Mouse (Mus musculus) heart, embryonic 14.5 days (tissue): ENCODE measurements around the gene Epdr1. TPM values are rescaled to one million over a fixed set of nuclear protein-coding genes. Genes with fewer than 3 reads are reported as not detected.

Experiments
- ATAC-seq: fragments of 200-750 bp; cut with Nextera tagmentation; 2 replicates; pipeline ENCODE4 v1.8.0; 2017; ENCODE audit warnings: low read depth, moderate TSS enrichment; ENCODE audit not compliant: insufficient number of reproducible peaks, insufficient read depth, low FRiP score
- H3K27ac ChIP-seq, 2 experiments: fragments of 200-500 bp in 1 of 2; fragments of 300-500 bp in 1 of 2; sonication (generic) in 1 of 2; replicated peaks in 1 of 2; 2 replicates each; pipeline ENCODE4 v1.5.1; 2012 to 2014; ENCODE audit warnings: low read depth in 2 of 2, low read length in 2 of 2, control low read depth in 1 of 2, mild to moderate bottlenecking in 1 of 2, mixed read lengths in 1 of 2; ENCODE audit not compliant: control insufficient read depth in 1 of 2, insufficient read depth in 1 of 2
- H3K27me3 ChIP-seq: fragments of 300-500 bp; sonication (generic); 2 replicates; pipeline ENCODE4 v1.6.1; 2014; ENCODE audit warnings: mild to moderate bottlenecking, low read length, control low read depth; ENCODE audit not compliant: control insufficient read depth, insufficient read depth
- H3K36me3 ChIP-seq: fragments of 300-500 bp; sonication (generic); 2 replicates; pipeline ENCODE4 v1.6.1; 2014; ENCODE audit warnings: mild to moderate bottlenecking, control low read depth, low read length, mixed read lengths; ENCODE audit not compliant: control insufficient read depth, insufficient read depth
- H3K4me1 ChIP-seq, 2 experiments: fragments of 200-500 bp in 1 of 2; fragments of 300-500 bp in 1 of 2; sonication (generic) in 1 of 2; 2 replicates each; pipeline ENCODE4 v1.6.1; 2012 to 2014; ENCODE audit warnings: low read length in 2 of 2, control low read depth in 1 of 2, mixed read lengths in 1 of 2; ENCODE audit not compliant: control insufficient read depth in 2 of 2, insufficient read depth in 2 of 2
- H3K4me2 ChIP-seq: fragments of 300-500 bp; sonication (generic); 2 replicates; pipeline ENCODE4 v1.6.1; 2014; ENCODE audit warnings: mild to moderate bottlenecking, low read length
- H3K4me3 ChIP-seq, 2 experiments: fragments of 200-500 bp in 1 of 2; fragments of 300-500 bp in 1 of 2; sonication (generic) in 1 of 2; 2 replicates each; pipeline ENCODE4 v1.5.1; 2012 to 2014; ENCODE audit warnings: low read length in 2 of 2, mild to moderate bottlenecking in 2 of 2, control low read depth in 1 of 2, low read depth in 1 of 2, moderate library complexity in 1 of 2; ENCODE audit not compliant: control insufficient read depth in 1 of 2, insufficient read depth in 1 of 2
- H3K9ac ChIP-seq: fragments of 300-500 bp; sonication (generic); 2 replicates; pipeline ENCODE4 v1.6.1; 2014; ENCODE audit warnings: mild to moderate bottlenecking, low read length
- H3K9me3 ChIP-seq: fragments of 300-500 bp; sonication (generic); 2 replicates; pipeline ENCODE4 v1.6.1; 2016; ENCODE audit warnings: low read length, control low read depth; ENCODE audit not compliant: control insufficient read depth
- WGBS: fragments of 180-500 bp; shearing (Covaris S2); extraction: QIAGEN DNeasy Blood & Tissue Kit; methylation state at CpG from one replicate; pipeline ENCODE4 v1.1.7; 2014; 5-methylcytosine and 5-hydroxymethylcytosine counted together
- polyA plus RNA-seq: library from polyadenylated mRNA; unstranded; fragments of >200 nt; fragmentation: Nextera tagmentation; extraction: Ambion mirVana; gene quantifications from 2 replicates; pipeline ENCODE4 v1.2.1, GENCODE M21; 2014

Gene Epdr1
- polyA plus RNA-seq, 1 experiment from 2014 or later: 35.5 TPM

DNA sequence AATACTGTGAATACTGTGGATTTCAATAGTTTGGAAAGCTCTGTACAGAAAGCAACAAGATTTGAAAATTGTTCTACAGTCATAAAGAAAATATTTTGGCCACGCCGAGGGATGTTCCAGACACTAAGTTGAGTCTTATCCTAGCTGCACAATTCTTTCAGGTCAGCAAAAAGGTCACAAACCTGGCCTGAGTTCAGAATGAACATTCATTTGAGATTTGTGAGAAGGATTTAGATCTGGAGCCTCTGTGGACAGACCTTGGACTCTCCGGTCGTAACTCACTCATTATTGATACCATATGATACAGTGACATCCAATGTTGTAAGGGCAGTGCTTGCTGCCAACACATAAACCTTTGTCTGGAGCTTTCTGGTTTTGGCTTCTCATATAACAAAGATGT, 64.3 kb downstream of the Epdr1 start:
- Histone ChIP-seq H3K9ac (no peak overlapping the region), H3K9me3 (no peaks in the 10 kb centered on the region), H3K4me2 (no peak overlapping the region), H3K4me3 (no peak overlapping the region), H3K4me1 (no peaks in the 10 kb centered on the region), H3K36me3 (no peaks in the 10 kb centered on the region), H3K27ac (no peak overlapping the region), H3K27me3 (no peaks in the 10 kb centered on the region)
- WGBS: 91% methylated on average over 4 of the region's 4 CpGs
- no peak for ATAC-seq

Other genes starting within 250 kb of the Epdr1 start
- gene Stard3nl, start 224.1 kb downstream of the Epdr1 start, polyA plus RNA-seq: 74.0 and 84.6 TPM in 2 replicates
- gene Sfrp4, start 3.2 kb upstream of the Epdr1 start, polyA plus RNA-seq: 0.46 and 0.72 TPM in 2 replicates
- 0.51 and 0.82 TPM in 2 replicates for gene Nme8, start 77.9 kb upstream of the Epdr1 start, polyA plus RNA-seq
- gene Gpr141, start 204.3 kb upstream of the Epdr1 start, polyA plus RNA-seq: 0.11 and 0.42 TPM in 2 replicates